ENCODE assay signal across 34 mouse cellular contexts in genomic region chr12:13094111-13094851, GRCm38 (mm10).
DNase-seq lines count a peak whose midpoint lies in the region; ATAC-seq and TF ChIP-seq lines count a peak whose summit lies in the region.
"Had no signal": no experiment of that assay in that cellular context is flagged by ENCODE, and none has a peak within 500 bp of the region (broad histone marks: within the 10 kb centered on the region; RNA-seq: fewer than 3 reads in every experiment).

No protein-coding gene starts in this region.

- H3K4me2 ChIP-seq in heart, embryonic 11.5 days, result no peak overlapping the region
- no peak overlapping the region for H3K4me2 ChIP-seq in kidney, embryonic 16.5 days (replicated peaks; ENCODE audit: low read depth, low read length)
- H3K4me2 ChIP-seq: embryonic facial prominence, embryonic 13.5 days; forebrain, embryonic 15.5 days; heart, embryonic 12.5 days; hindbrain, embryonic 13.5 days; limb, embryonic 13.5 days; liver, embryonic 11.5 days; midbrain, embryonic 12.5 days; neural tube, embryonic 12.5 days had no signal

- DNase-seq in left cerebral cortex, adult 2 months (ENCODE audit: extremely low spot score in 1 of 2, low spot score in 2 of 2), result peak; percentile 43 to 45
- no peak for DNase-seq in left cerebral cortex, postnatal 10 days (ENCODE audit: extremely low spot score in 1 of 2, low spot score in 2 of 2)
- DNase-seq in brain, adult 2 months (ENCODE audit: low read depth, low spot score), result peak; percentile 60
- DNase-seq in left cerebral cortex, postnatal 36 days (ENCODE audit: low spot score in 2 of 2), result peak; percentile 36 to 38
- peak; percentile 23 to 36 for DNase-seq in right cerebral cortex, postnatal 36 days (ENCODE audit: low spot score in 2 of 2)
- DNase-seq: adrenal gland, adult 2 months; cerebellum, adult 11-12 months; cerebellum, postnatal 10 days; gastrocnemius, adult 2 months; gastrocnemius, postnatal 36 days; heart, adult 18-20 months; heart, postnatal 4 days; kidney, adult 9 months; kidney, postnatal 14 days; layer of hippocampus, adult 9-11 months; lung, postnatal 36 days; thymus, adult 18-20 months; thymus, postnatal 25 days had no signal

- intact Hi-C loops in left cerebral cortex, adult 2 months (cut with DNase I), result loop anchor here (1.0 kb wide), 1 partner anchor 46 kb away; no protein-coding TSS in a partner anchor
- intact Hi-C loops in left cerebral cortex, postnatal 10 days (cut with DNase I), result no loop called here
- intact Hi-C loops in left cerebral cortex, postnatal 36 days (cut with DNase I), result no loop called here

- no peak for TF ChIP-seq CTCF in left cerebral cortex, adult 2 months (IDR thresholded peaks at IDR 0.05)

- no peak for ATAC-seq in heart, embryonic 11.5 days (replicated peaks; ENCODE audit: insufficient number of reproducible peaks, low FRiP score, low TSS enrichment)
- no peak for ATAC-seq in kidney, embryonic 16.5 days (ENCODE audit: low FRiP score, low TSS enrichment)
- ATAC-seq: CD4-positive, CD25-positive, alpha-beta regulatory T cell, adult 4 months; forebrain, embryonic 15.5 days; intestine, postnatal 0 days had no signal

- no peaks in the 10 kb centered on the region for H3K27me3 ChIP-seq in heart, embryonic 11.5 days (ENCODE audit: control insufficient read depth, insufficient read depth, low read length)
- no peaks in the 10 kb centered on the region for H3K27me3 ChIP-seq in kidney, embryonic 16.5 days (ENCODE audit: insufficient read depth, low read length)
- H3K27me3 ChIP-seq: embryonic facial prominence, embryonic 13.5 days; forebrain, embryonic 15.5 days; heart, embryonic 12.5 days; hindbrain, embryonic 13.5 days; limb, embryonic 13.5 days; midbrain, embryonic 12.5 days; neural tube, embryonic 12.5 days had no signal

- H3K9me3 ChIP-seq in heart, embryonic 11.5 days (replicated peaks; ENCODE audit: control insufficient read depth, low read length), result no peaks in the 10 kb centered on the region; the same call in 1 of the 2 replicates
- H3K9me3 ChIP-seq in kidney, embryonic 16.5 days (ENCODE audit: low read length), result peaks cover 2% of the 10 kb centered on the region; the same call in 1 of the 2 replicates
- H3K9me3 ChIP-seq: embryonic facial prominence, embryonic 13.5 days; forebrain, embryonic 10.5 days; forebrain, embryonic 15.5 days; hindbrain, embryonic 13.5 days; neural tube, embryonic 12.5 days had no signal

- H3K9ac ChIP-seq in heart, embryonic 11.5 days (ENCODE audit: low read depth, low read length), result no peak overlapping the region
- H3K9ac ChIP-seq in kidney, embryonic 16.5 days (replicated peaks; ENCODE audit: low read length), result no peak overlapping the region
- H3K9ac ChIP-seq: embryonic facial prominence, embryonic 13.5 days; forebrain, embryonic 15.5 days; heart, embryonic 12.5 days; hindbrain, embryonic 13.5 days; limb, embryonic 13.5 days; midbrain, embryonic 12.5 days; neural tube, embryonic 12.5 days had no signal

- H3K4me1 ChIP-seq in heart, embryonic 11.5 days (ENCODE audit: control insufficient read depth, insufficient read depth, low read length), result 0 out of 2 replicates have a peak, but pooled peaks cover 3% of the 10 kb centered on the region
- no peaks in the 10 kb centered on the region for H3K4me1 ChIP-seq in kidney, embryonic 16.5 days (ENCODE audit: insufficient read depth, low read length)
- H3K4me1 ChIP-seq: embryonic facial prominence, embryonic 13.5 days; forebrain, embryonic 15.5 days; hindbrain, embryonic 13.5 days; limb, embryonic 13.5 days; megakaryocyte, embryonic 14.5 days; midbrain, embryonic 12.5 days; neural tube, embryonic 12.5 days had no signal

- H3K36me3 ChIP-seq in heart, embryonic 11.5 days (ENCODE audit: control insufficient read depth, insufficient read depth, low read length), result no peaks in the 10 kb centered on the region
- no peaks in the 10 kb centered on the region for H3K36me3 ChIP-seq in kidney, embryonic 16.5 days (ENCODE audit: insufficient read depth, low read length)
- H3K36me3 ChIP-seq: embryonic facial prominence, embryonic 13.5 days; forebrain, embryonic 10.5 days; forebrain, embryonic 15.5 days; heart, embryonic 12.5 days; hindbrain, embryonic 13.5 days; limb, embryonic 13.5 days; midbrain, embryonic 12.5 days; neural tube, embryonic 12.5 days had no signal

- no peak overlapping the region for H3K4me3 ChIP-seq in left cerebral cortex, adult 2 months
- H3K4me3 ChIP-seq in heart, embryonic 11.5 days (ENCODE audit: low read depth, low read length), result no peak overlapping the region
- H3K4me3 ChIP-seq in kidney, embryonic 16.5 days (ENCODE audit: low read length), result no peak overlapping the region
- H3K4me3 ChIP-seq: embryonic facial prominence, embryonic 13.5 days; forebrain, embryonic 10.5 days; forebrain, embryonic 15.5 days; gastrocnemius, adult 2 months; heart, embryonic 12.5 days; hindbrain, embryonic 13.5 days; limb, embryonic 13.5 days; megakaryocyte, embryonic 14.5 days; midbrain, embryonic 12.5 days; myocyte; neural tube, embryonic 12.5 days had no signal

- no peak overlapping the region for H3K27ac ChIP-seq in left cerebral cortex, adult 2 months
- no peak overlapping the region for H3K27ac ChIP-seq in heart, embryonic 11.5 days (ENCODE audit: low read depth, low read length)
- no peak overlapping the region for H3K27ac ChIP-seq in kidney, embryonic 16.5 days (ENCODE audit: low read length)
- H3K27ac ChIP-seq: embryonic facial prominence, embryonic 13.5 days; forebrain, embryonic 10.5 days; forebrain, embryonic 15.5 days; gastrocnemius, adult 2 months; hindbrain, embryonic 13.5 days; limb, embryonic 13.5 days; midbrain, embryonic 12.5 days; neural tube, embryonic 12.5 days; stomach, postnatal 0 days had no signal

- 50% methylated on average over 9 of the region's 9 CpGs for WGBS in heart, embryonic 11.5 days (ENCODE audit: insufficient replicate concordance)
- 58% methylated on average over 9 of the region's 9 CpGs for WGBS in kidney, embryonic 16.5 days

Comparison
In these comparisons a context has a peak if more than half of its experiments do, and no peak if none do; other contexts are left out.
1. DNase-seq: peak in left cerebral cortex, adult 2 months (2 of 2), brain, adult 2 months (single experiment), left cerebral cortex, postnatal 36 days (2 of 2) and right cerebral cortex, postnatal 36 days (2 of 2); none in left cerebral cortex, postnatal 10 days (0 of 2).